Comparison of ENCODE assay signal across 8 mouse cellular contexts in the genomic region with DNA sequence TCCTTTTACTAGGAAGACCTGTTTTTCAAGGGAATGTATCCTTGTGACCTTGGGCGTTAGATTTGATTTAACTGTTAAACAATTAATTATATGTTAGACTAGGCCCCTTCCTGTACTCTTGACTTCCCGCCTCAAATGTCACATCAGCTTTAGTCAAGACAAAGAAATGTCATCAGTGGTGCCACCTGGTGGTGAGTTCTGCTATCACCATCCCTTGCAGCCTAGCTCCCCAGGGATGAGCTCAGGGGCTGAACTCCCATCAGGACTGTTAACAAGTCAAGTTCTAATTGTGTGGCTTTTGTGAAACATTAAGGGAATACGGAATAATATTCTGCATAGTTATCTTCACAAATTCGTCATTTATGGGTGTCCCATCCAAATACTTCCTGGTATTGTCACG.
DNase-seq lines count a peak whose midpoint lies in the region; ATAC-seq lines count a peak whose summit lies in the region.

No protein-coding gene starts in this region.

- WGBS in midbrain, embryonic 11.5 days, result 83% methylated on average over 5 of the region's 5 CpGs
- WGBS in midbrain, embryonic 15.5 days, result 84% methylated on average over 5 of the region's 5 CpGs

- ATAC-seq in frontal cortex, adult (ENCODE audit: low TSS enrichment), result peak; percentile 73; the same call in 1 of the 2 replicates
- ATAC-seq in midbrain, embryonic 11.5 days (ENCODE audit: low FRiP score), result no peak
- ATAC-seq in midbrain, embryonic 15.5 days (replicated peaks), result no peak
- peak; percentile 75 for ATAC-seq in granulocyte monocyte progenitor cell, adult 5-6 weeks (replicated peaks; ENCODE audit: poor library complexity, severe bottlenecking)

- H3K9ac ChIP-seq in midbrain, embryonic 11.5 days (ENCODE audit: low read length), result no peak overlapping the region
- no peak overlapping the region for H3K9ac ChIP-seq in midbrain, embryonic 15.5 days

- no peaks in the 10 kb centered on the region for H3K27me3 ChIP-seq in midbrain, embryonic 11.5 days (ENCODE audit: control insufficient read depth, insufficient read depth, low read length)
- H3K27me3 ChIP-seq in midbrain, embryonic 15.5 days (replicated peaks), result no peaks in the 10 kb centered on the region

- H3K4me1 ChIP-seq in midbrain, embryonic 11.5 days (ENCODE audit: control insufficient read depth, insufficient read depth, low read length), result no peaks in the 10 kb centered on the region; the same call in 1 of the 2 replicates
- peaks cover 7% of the 10 kb centered on the region for H3K4me1 ChIP-seq in midbrain, embryonic 15.5 days

- no peaks in the 10 kb centered on the region for H3K36me3 ChIP-seq in midbrain, embryonic 11.5 days (ENCODE audit: control insufficient read depth, insufficient read depth, low read length)
- H3K36me3 ChIP-seq in midbrain, embryonic 15.5 days (replicated peaks), result no peaks in the 10 kb centered on the region

- no peaks in the 10 kb centered on the region; the same call in 1 of the 2 replicates for H3K9me3 ChIP-seq in midbrain, embryonic 11.5 days (ENCODE audit: control insufficient read depth, low read length)
- no peaks in the 10 kb centered on the region for H3K9me3 ChIP-seq in midbrain, embryonic 15.5 days

- H3K4me2 ChIP-seq in midbrain, embryonic 11.5 days, result no peak overlapping the region
- no peak overlapping the region for H3K4me2 ChIP-seq in midbrain, embryonic 15.5 days

- no peak for DNase-seq in frontal cortex, postnatal 25 days (ENCODE audit: low spot score in 2 of 2)
- DNase-seq in midbrain, embryonic 11.5 days (ENCODE audit: low spot score, missing footprints), result peak; percentile 88
- DNase-seq in adrenal gland, postnatal 10 days, result peak; percentile 71
- peak; percentile 79 for DNase-seq in naive thymus-derived CD4-positive, alpha-beta T cell, adult 2 months (ENCODE audit: low read depth)
- DNase-seq in urinary bladder, postnatal 10 days (ENCODE audit: low spot score), result no peak

- H3K27ac ChIP-seq in midbrain, embryonic 11.5 days (ENCODE audit: low read depth, low read length), result no peak overlapping the region
- H3K27ac ChIP-seq in midbrain, embryonic 15.5 days, result no peak overlapping the region

- no peak overlapping the region for H3K4me3 ChIP-seq in midbrain, embryonic 11.5 days (ENCODE audit: low read depth, low read length)
- no peak overlapping the region for H3K4me3 ChIP-seq in midbrain, embryonic 15.5 days

Comparison
In these comparisons a context has a peak if more than half of its experiments do, and no peak if none do; other contexts are left out.
1. ATAC-seq: peak in frontal cortex, adult (single experiment) and granulocyte monocyte progenitor cell, adult 5-6 weeks (single experiment); none in midbrain, embryonic 11.5 days (single experiment) and midbrain, embryonic 15.5 days (single experiment).
2. DNase-seq: peak in midbrain, embryonic 11.5 days (single experiment), adrenal gland, postnatal 10 days (single experiment) and naive thymus-derived CD4-positive, alpha-beta T cell, adult 2 months (single experiment); none in frontal cortex, postnatal 25 days (0 of 2) and urinary bladder, postnatal 10 days (single experiment).